Mouse (Mus musculus) left cerebral cortex, adult 9 months (tissue): Measurements from ENCODE around the gene Maneal.

Source experiments
- DNase-seq, 2 experiments: peaks; one replicate each; pipeline ENCODE4 v3.0.0; 2022; ENCODE audit warnings: low spot score in 2 of 2

The Maneal gene

DNA sequence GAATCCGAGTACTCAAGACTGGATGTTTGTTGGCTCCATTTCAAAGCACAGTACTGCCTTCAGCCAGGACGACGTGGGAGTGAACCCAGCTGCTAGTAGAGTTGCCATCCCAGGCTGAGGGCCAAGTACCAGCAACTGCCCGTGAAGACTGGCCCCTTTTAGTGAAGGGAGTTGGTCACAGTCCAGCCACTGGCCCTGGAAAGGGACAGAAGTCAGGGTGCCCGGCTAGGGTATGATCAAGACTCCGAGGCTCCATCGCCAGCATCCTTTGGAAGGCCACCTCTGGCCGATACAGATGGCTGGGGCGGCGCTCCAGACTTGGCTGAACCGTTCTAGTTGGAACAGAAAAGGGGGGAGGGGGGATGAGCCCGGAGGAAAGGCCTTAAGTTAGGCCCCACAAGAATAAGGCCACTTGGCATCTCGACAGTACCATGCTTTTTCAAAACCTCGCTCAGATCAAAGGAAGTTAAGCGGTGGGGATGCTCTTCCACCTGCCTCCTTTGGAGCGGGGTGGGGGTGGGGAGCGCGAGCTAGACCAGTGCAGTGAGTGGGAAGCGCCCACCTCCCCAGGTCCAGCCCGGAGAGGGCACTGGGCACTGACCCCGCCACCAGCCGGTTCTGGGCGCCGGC lies 12.2 kb downstream of the Maneal start:
- DNase-seq = peak; percentile 71 to 77

DNA sequence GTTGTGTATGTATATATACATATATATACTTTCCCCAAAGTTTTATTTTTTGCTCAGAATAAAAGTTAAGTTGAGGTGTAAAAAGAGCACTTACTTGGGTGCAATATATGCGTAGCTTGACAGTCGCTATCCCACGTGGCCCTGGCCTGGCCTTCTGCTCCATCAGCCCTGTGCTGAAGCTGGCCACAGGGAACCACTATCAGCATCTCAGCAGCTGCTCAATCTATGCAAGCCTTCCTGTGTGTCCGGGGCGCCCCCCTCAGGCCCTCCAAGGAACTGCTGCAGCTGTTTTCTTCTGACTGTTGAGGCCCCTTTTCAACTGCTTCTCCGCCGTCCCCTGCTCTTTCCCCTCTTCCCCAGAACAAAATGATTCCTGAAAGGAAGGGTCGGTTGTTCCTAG lies 14.4 kb downstream of the Maneal start:
- DNase-seq = peak; percentile 65 to 93

DNA sequence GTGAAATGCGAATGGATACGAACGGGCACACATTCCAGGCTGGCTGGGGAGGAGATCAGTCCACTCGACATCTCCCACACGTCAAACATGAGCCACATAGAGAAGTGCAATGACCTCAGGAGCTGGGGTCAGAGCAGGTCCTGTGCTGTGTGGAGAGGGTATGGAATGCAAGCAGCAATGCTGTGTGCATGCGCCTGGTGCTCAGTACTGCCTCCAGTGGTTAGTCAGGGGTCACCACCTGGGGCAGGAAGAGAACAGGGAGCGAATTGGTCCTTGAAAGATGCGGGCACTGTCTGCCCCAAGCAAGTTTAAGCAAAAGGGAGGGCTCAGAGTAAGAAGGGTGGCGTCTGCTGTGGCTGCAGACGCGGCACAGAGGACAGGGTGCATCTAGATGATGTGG lies 18.5 kb downstream of the Maneal start:
- DNase-seq = no peak

DNA sequence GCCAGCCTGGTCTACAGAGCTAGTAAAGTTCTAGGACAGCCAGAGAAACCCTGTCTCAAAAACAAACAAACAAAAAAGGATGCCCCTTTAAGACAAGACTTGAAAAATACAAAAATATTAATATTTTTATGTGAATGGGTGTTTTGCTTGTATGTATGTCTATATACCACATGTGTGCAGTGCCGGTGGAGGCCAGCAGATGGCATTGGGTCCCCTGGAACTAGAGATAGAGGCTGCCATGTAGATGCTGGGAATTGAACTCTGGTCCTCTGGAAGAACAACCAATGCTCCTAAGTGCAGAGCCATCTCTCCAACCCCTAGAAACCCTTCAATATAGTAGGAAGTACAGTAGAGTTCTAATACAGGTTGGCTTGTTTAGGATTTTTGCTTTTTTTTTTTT lies 21.0 kb downstream of the Maneal start:
- no peak for DNase-seq

DNA sequence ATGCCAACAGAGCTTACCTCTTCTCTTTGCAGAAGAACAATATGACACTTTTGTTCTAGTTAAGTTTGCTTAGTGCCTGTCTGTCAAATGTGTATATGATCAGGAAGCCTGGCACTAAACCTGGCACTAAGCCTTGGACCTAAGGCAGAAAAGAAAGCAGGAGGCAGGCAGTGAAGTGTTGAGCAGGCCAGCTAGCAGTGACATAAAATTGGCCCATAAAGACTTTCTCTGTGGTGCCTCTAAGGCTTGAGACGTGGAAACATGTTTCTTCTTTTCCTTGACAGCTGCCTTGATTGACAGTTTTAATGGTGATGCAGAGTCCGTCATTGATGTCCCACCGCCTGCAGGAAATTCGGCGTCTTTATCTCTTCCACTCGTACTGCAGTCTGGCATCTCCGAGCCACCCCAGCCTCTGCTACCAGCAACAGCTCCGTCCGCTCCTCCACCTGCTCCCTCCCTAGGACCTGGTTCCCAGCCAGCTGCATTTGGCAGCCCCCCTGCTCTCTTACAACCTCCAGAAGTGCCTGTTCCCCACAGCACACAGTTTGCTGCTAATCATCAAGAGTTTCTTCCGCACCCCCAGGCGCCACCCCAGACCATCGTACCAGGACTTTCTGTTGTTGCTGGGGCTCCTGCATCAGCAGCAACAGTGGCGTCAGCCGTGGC lies 23.8 kb downstream of the Maneal start:
- DNase-seq = no peak

DNA sequence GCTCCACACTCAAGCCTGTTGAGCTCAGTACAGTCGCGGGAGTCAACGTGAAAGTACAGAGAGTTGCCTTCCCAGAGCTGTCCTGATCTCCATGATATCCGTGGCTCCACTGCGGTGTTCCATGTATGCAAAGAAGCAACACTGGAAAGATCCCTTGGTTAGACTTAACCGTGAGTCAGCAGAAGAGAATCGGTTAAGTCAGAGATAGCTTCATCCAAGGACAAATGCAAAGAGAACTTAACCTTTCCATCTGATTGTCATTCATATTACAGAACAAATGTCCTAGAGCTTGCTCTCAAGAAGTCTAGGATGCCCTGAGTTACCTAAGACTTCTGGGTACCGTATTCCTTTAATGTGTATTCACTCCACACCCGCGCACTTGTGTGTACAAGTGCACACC lies 29.2 kb downstream of the Maneal start:
- no peak for DNase-seq

DNA sequence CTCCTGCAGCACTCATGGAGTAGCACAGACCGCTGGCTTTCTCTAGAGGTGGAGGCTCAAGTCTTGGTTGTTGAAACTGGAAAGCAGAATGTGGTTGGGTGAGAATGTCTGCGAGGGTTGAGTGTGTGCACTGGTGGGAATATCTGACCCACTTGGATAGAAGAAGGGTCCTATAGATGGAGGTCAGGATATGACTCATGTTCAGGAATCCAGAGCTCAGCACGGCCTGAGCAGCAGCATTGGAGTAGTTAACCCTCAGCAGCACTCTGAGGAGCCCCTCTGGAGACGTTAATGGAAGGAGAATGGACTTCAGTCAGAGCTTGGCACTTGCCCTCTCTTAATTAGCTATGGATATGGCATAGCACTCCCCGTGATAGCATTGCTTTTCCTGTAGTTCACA lies 32.3 kb downstream of the Maneal start:
- DNase-seq = no peak

GRCm38 (mm10) chr4:124825371-124825965 lies 36.5 kb downstream of the Maneal start:
- no peak for DNase-seq

DNA sequence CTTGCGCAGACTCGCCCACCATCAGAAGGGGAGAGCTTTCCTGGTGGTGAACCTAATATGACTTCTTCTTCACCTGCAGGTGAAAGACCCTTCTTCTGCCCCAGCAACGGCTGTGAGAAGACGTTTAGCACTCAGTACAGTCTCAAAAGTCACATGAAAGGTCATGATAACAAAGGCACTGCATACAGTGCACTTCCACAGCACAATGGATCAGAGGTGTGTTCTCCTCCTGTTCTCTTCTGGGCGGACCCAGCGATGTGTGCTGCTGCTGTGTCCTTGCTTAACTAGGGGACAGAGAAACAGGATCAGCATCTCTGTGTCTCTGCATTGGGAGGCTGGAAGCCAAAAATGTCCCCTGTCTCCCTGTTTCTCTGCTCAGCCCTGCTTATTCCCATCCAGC lies 37.0 kb downstream of the Maneal start:
- DNase-seq = no peak

DNA sequence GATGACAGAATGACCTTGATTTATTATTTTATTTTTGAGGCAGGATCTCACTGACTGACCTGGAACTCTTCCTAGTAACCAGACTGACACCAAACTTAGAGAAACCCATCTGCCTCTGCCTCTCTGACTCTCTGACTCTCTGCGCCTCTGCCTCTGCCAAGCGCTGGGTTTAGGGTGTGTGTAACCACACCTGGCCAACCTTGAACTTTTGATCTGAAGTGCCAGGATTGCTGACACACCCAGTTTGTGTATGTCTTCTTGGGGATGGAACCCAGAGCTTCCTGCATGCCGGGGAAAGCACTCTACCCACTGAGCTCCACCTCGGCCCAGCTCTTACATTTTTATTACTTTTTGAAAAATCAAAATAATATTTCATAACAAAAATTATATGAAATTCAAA lies 43.1 kb downstream of the Maneal start:
- no peak for DNase-seq

DNA sequence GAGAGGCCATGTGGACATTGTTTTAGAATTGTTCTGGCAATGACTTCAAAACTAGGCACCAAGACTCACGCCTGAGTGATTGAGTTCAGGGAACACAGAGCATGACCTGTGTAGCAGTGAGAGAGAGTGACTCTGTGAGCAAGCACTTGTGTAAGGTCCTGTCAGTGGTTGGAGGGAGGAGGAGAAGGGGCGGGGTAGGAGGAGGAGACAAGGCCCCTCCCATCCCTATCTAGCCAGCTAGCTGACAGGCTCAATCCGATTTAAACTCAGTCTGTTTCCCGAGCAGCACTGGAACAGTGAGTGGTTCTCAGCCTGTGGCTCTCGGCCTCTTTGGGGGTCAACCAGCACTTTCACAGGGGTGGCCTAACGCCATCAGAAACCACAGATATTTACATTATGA lies 44.2 kb downstream of the Maneal start:
- no peak for DNase-seq

GRCm38 (mm10) chr4:124815901-124816300 lies 46.1 kb downstream of the Maneal start:
- no peak for DNase-seq

- peak; percentile 32 to 78 for DNase-seq
These were observed 50.5 kb downstream of the Maneal start for GRCm38 (mm10) chr4:124811347-124811975.

DNA sequence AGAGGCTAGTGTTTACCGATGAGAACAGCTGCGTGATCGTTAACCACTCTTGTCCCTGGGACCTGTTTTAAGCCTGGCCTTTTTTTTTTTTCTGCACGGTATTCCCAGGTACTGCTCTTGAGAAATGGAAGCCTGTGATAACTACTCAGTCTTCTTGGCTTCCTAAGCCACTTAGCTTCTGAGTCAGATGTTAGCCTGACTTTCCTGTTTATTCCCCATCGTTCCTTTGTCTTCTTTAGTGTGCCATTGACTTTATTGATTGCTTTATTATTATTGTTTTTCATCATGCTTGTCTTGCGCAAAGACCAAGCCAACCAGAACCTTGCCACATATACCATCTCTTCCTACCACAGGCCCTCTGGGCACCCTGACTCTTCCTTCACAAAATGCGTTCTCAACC lies 51.9 kb downstream of the Maneal start:
- no peak for DNase-seq

DNA sequence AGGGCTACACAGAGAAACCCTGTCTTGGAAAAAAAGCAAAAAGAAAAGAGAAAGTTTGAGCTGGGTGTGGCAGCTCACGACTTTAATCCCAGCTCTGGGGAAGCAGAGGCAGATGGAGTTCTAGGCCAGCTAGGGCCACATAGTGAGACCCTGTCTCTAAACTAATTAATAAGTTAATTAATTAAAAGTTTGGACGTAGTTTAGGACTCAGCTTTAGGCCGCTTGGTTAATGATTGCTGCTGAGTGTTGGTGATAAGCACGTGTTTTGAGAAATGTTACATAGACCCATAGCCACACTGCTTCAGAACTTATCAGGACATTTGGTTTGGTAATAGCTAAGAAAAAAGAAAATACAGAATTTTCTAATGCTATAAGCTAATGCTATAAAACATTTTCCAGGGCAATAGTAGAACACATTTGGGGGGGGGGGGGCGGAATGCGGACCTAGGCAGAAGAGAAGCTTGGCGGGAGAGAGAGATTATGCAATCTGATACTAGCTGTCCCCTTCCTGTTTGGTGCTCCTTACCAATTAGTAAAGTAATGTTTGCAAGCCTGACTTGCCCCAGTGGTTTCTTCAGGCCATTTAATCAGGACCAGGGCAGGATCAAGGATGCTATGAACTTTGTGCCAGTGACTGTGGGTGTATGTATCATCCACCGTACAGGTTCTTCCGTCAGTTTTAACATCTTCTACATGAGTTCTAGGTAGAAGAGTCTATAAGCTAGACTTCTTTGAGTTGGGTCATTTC lies 52.7 kb downstream of the Maneal start:
- no peak for DNase-seq

- DNase-seq = no peak
These were observed 53.5 kb downstream of the Maneal start for GRCm38 (mm10) chr4:124808511-124808910.
